Mouse (Mus musculus): ENCODE data around the gene Frmd4b.

Gene Frmd4b

GRCm38 (mm10) chr6:97579704-97580103, 37.6 kb downstream of the Frmd4b start:
- no peak for DNase-seq (ENCODE audit: low spot score in 2 of 2)

GRCm38 (mm10) chr6:97578210-97578609, 39.1 kb downstream of the Frmd4b start:
- DNase-seq (ENCODE audit: low spot score in 2 of 2), result no peak

- no peak for DNase-seq (ENCODE audit: low spot score in 2 of 2)
These were observed 40.0 kb downstream of the Frmd4b start for GRCm38 (mm10) chr6:97577349-97577748.

- DNase-seq (ENCODE audit: low spot score in 2 of 2), result no peak
These were observed 40.6 kb downstream of the Frmd4b start for GRCm38 (mm10) chr6:97576565-97577346.

GRCm38 (mm10) chr6:97576096-97576495, 41.2 kb downstream of the Frmd4b start:
- DNase-seq (ENCODE audit: low spot score in 2 of 2), result no peak

GRCm38 (mm10) chr6:97574973-97575372, 42.4 kb downstream of the Frmd4b start:
- no peak for DNase-seq (ENCODE audit: low spot score in 2 of 2)

- no peak for DNase-seq (ENCODE audit: low spot score in 2 of 2)
These were observed 45.1 kb downstream of the Frmd4b start for GRCm38 (mm10) chr6:97572226-97572625.

GRCm38 (mm10) chr6:97568538-97568937, 48.8 kb downstream of the Frmd4b start:
- DNase-seq (ENCODE audit: low spot score in 2 of 2), result no peak

- DNase-seq (ENCODE audit: low spot score in 2 of 2), result no peak
These were observed 50.6 kb downstream of the Frmd4b start for GRCm38 (mm10) chr6:97566746-97567145.

- no peak for DNase-seq (ENCODE audit: low spot score in 2 of 2)
These were observed 60.2 kb downstream of the Frmd4b start for GRCm38 (mm10) chr6:97557147-97557546.

- DNase-seq (ENCODE audit: low spot score in 2 of 2), result no peak
These were observed 61.7 kb downstream of the Frmd4b start for GRCm38 (mm10) chr6:97555637-97556036.

GRCm38 (mm10) chr6:97553431-97553830, 63.9 kb downstream of the Frmd4b start:
- DNase-seq (ENCODE audit: low spot score in 2 of 2), result no peak

- no peak for DNase-seq (ENCODE audit: low spot score in 2 of 2)
These were observed 64.8 kb downstream of the Frmd4b start for GRCm38 (mm10) chr6:97552573-97552972.

GRCm38 (mm10) chr6:97551884-97552283, 65.5 kb downstream of the Frmd4b start:
- no peak for DNase-seq (ENCODE audit: low spot score in 2 of 2)

- DNase-seq (ENCODE audit: low spot score in 2 of 2), result no peak
These were observed 66.2 kb downstream of the Frmd4b start for GRCm38 (mm10) chr6:97551161-97551560.

GRCm38 (mm10) chr6:97540458-97540857, 76.9 kb downstream of the Frmd4b start:
- DNase-seq (ENCODE audit: low spot score in 2 of 2), result no peak

- DNase-seq (ENCODE audit: low spot score in 2 of 2), result peak; percentile 8 to 14
These were observed 81.4 kb downstream of the Frmd4b start for GRCm38 (mm10) chr6:97535763-97536445.

GRCm38 (mm10) chr6:97531043-97531442, 86.3 kb downstream of the Frmd4b start:
- DNase-seq (ENCODE audit: low spot score in 2 of 2), result no peak

GRCm38 (mm10) chr6:97528961-97529680, 88.2 kb downstream of the Frmd4b start:
- no peak for DNase-seq (ENCODE audit: low spot score in 2 of 2)

- DNase-seq (ENCODE audit: low spot score in 2 of 2), result no peak
These were observed 91.2 kb downstream of the Frmd4b start for GRCm38 (mm10) chr6:97526092-97526491.

- peak; percentile 34 to 40 for DNase-seq (ENCODE audit: low spot score in 2 of 2)
These were observed 94.2 kb downstream of the Frmd4b start for GRCm38 (mm10) chr6:97523118-97523517.

GRCm38 (mm10) chr6:97521279-97522038, 95.9 kb downstream of the Frmd4b start:
- no peak for DNase-seq (ENCODE audit: low spot score in 2 of 2)
